Mouse (Mus musculus) 3134 (cell line): Measurements from ENCODE around the gene Rps6kc1.
"Not testable (repeated sequence)": the region's sequence is repeated elsewhere in the genome, so short reads cannot be mapped to it uniquely, and the experiment has no call there.

Source experiments
- DNase-seq: peaks from one replicate; pipeline ENCODE4 v3.0.0-alpha.2; 2011; ENCODE audit warnings: low spot score; ENCODE audit not compliant: insufficient read length; ENCODE audit errors: extremely low read depth

Gene Rps6kc1

GRCm38 (mm10) chr1:190911415-190912123 is at the start of gene Rps6kc1:
Gene Rps6kc1 (minus strand): TSS chr1:190911770.
- DNase-seq, result peak; percentile 91

GRCm38 (mm10) chr1:190958821-190959220 is 47.3 kb upstream of the Rps6kc1 start:
- DNase-seq, result no peak

GRCm38 (mm10) chr1:190953009-190953408 is 41.4 kb upstream of the Rps6kc1 start:
- DNase-seq, result no peak

- no peak for DNase-seq
Measured at GRCm38 (mm10) chr1:190951014-190951413, 39.4 kb upstream of the Rps6kc1 start.

GRCm38 (mm10) chr1:190948846-190949245 is 37.3 kb upstream of the Rps6kc1 start:
- no peak for DNase-seq

- no peak for DNase-seq
Measured at GRCm38 (mm10) chr1:190948439-190948838, 36.9 kb upstream of the Rps6kc1 start.

GRCm38 (mm10) chr1:190947986-190948385 is 36.4 kb upstream of the Rps6kc1 start:
- DNase-seq, result no peak

GRCm38 (mm10) chr1:190944109-190944760 is 32.7 kb upstream of the Rps6kc1 start:
- DNase-seq, result peak; percentile 38

- no peak for DNase-seq
Measured at GRCm38 (mm10) chr1:190939803-190940202, 28.2 kb upstream of the Rps6kc1 start.

GRCm38 (mm10) chr1:190930181-190930580 is 18.6 kb upstream of the Rps6kc1 start:
- DNase-seq, result no peak

GRCm38 (mm10) chr1:190929010-190929695 is 17.6 kb upstream of the Rps6kc1 start:
- peak; percentile 77 for DNase-seq

GRCm38 (mm10) chr1:190928370-190929009 is 16.9 kb upstream of the Rps6kc1 start:
- DNase-seq, result peak; percentile 99

GRCm38 (mm10) chr1:190927751-190928369 is 16.3 kb upstream of the Rps6kc1 start:
- no peak for DNase-seq

- DNase-seq, result no peak
Measured at GRCm38 (mm10) chr1:190927311-190927710, 15.7 kb upstream of the Rps6kc1 start.

- DNase-seq, result not testable (repeated sequence)
Measured at GRCm38 (mm10) chr1:190924812-190925211, 13.2 kb upstream of the Rps6kc1 start, which contains the start of gene Angel2. Gene Angel2 (plus strand): TSS chr1:190925112.

- no peak for DNase-seq
Measured at GRCm38 (mm10) chr1:190919725-190920469, 8.3 kb upstream of the Rps6kc1 start.

- no peak for DNase-seq
Measured at GRCm38 (mm10) chr1:190918938-190919337, 7.4 kb upstream of the Rps6kc1 start.

- no peak for DNase-seq
Measured at GRCm38 (mm10) chr1:190912623-190913022, 1.1 kb upstream of the Rps6kc1 start.

GRCm38 (mm10) chr1:190910836-190911235 is 734 bp downstream of the Rps6kc1 start:
- DNase-seq, result no peak

GRCm38 (mm10) chr1:190904714-190905113 is 6.9 kb downstream of the Rps6kc1 start:
- DNase-seq, result no peak
